Mouse (Mus musculus) layer of hippocampus, adult 8-10 months (tissue): Measurements from ENCODE around the gene Srebf1. TPM values are rescaled to one million over a fixed set of nuclear protein-coding genes. Genes with fewer than 3 reads are reported as not detected.

Experiments used
- DNase-seq, 2 experiments: peaks; one replicate each; pipeline ENCODE4 v3.0.0; 2022; ENCODE audit warnings: low spot score in 2 of 2
- total RNA-seq, 4 experiments: library from RNA; stranded (reverse); gene quantifications; 2 replicates each; pipeline ENCODE4 v1.2.4; 2022

Srebf1 gene
- 100 to 1,000 TPM in 2 of 4 experiments, 10 to 100 TPM in 2; 84.3 to 119 (median 101) TPM for total RNA-seq

DNA sequence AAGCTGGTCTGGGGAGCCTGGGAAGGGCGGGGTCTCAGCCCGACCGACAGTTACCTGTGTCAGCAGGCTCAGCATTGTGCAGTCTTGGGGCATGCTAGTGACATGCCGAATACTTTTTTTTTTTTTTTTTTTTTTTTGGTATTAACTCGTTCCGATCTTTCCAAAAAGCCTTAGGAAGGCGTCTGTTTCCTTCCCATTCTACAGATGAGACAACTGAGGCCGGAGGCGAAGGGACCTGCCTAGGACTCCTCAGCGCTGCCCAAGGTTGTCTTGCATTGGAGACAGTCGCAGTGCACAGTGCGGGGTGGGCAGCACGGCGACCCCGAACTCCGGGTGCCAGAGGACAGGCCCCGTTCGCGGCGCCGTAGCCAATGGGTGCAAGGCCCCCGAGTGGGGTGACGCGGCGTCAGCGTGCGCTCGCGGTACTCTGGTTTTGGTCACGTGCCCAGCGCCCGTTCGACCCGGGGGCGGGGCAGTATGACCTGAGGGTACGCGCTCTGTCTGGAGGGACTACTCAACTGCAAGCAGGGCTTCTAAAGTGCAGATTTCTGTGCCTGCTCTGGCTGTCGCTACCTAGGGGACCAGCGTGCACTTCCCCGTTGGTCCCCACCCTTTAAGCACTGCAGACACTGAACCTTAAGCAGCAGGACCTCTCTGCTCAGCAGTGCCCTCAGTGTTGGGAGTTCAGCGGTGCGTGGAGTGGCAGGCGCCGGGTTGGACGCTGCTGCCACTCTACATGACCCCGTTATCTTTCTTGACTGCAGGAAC, at the start of gene Srebf1:
TSS of gene Srebf1 (minus strand) at position 113 of the 768 bp plus-strand sequence.
- peak; percentile 63 to 72 for DNase-seq

DNA sequence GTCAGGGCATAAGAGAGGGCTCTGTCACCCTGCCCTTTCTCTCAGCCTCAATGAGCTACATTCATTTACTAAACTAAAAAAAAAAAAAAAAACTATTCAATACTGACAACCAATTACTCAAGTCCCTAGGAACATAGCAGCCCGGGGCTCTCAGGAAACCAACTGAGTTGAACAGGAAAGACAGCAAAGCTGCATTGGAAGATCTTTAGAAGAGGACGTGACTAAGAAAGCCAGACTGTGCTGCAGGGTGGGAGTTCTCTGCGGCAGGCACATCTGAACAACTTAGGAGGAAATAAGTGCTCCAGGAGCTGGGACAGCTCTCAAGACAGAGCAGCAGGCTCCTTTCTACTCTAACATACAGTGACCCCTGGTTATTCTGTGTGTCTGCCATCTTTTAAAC, 46.2 kb upstream of the Srebf1 start:
- no peak for DNase-seq

DNA sequence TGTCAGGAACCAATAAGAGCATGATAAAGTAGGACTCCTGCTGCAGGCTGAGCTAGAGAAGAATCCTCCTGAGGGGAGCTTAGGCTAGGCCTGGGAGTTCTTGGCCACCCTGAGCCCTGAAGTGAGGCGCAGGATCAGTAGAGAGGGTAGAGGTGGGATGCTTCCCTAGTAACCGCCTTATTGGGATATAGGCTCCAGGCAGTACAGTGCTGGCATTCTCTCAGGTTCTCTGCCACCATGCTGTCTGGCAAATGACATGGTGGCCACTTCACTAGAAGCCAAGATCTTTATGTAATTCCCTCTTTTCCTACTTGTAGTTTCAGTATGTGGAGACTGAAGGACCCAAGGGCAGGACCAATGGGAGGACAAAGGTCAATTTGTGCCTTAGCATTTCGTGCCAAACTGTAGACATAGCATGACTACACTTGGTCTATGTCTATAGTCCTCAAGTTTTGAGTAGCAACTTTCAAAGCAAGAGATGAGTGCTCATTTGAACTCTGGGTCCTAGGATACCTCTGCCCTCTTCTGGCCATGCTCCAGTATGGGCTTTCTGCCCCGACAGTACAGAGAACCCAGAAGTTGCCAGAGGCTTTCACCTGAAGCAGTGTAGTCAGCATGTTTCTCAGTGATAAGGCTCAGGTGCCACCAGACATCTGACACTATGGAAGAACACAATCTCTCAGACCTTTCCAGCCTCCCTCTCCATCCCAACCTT, 43.0 kb upstream of the Srebf1 start:
- DNase-seq, result no peak

- DNase-seq, result no peak
Measured at GRCm38 (mm10) chr11:60264651-60265050, 42.3 kb upstream of the Srebf1 start.

GRCm38 (mm10) chr11:60262396-60262795, 40.0 kb upstream of the Srebf1 start:
- no peak for DNase-seq

DNA sequence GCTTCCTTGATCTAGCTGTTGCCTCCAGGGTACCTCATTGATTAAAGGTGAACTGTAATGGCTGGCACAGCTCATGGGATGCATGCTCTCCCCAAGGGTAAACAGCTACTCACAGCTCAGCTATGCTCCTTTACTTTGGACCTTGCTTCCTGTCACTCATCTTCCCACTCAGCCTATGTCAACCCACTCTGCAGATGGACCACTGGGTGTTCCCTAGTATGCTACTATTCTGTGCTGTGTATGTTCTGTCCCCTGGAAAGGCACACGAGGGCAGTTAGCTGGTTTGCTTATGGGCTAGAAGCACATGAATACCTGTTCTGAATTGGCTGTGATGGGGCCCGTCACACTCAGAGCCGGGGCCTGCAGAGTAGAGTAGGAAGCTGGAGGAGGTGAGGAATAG, 38.4 kb upstream of the Srebf1 start:
- no peak for DNase-seq

DNA sequence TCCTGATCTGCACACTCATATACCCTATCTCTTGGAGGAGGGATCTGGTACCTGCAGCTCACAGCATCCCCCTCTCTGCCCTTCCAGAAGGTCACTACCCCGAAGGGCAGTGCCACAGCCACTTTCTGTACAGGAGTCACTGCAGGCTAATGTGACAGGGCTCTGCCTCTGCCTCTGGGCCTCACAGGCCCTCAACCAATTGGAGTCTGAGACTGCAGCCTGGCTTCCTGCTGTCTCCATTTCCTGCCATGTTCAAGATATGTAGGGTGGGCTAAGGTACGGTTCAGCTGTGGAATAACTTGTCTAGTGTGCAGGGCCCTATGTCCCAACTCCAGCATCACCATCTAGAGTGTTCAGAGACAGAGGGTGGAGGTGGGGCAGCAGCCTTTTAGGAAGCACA, 35.3 kb upstream of the Srebf1 start:
- DNase-seq, result no peak

DNA sequence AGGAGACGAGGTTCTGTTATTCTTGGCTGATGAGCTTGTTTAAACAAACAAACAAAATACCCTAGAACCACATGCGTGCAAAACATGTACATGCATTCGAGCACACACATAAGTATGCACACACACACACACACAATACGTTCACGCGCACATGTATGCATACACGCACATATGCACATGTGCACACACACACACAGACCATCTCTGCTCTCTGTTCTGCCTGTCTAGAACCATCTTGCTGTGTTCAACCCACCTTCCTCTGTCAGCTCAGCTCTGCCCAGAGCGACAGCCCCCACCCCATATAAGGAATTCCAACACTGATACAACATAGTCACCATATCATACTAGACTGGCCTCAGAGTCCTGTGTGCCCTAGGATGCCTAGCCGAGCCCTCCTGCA, 34.3 kb upstream of the Srebf1 start:
- no peak for DNase-seq

- DNase-seq, result peak; percentile 67 to 72
Measured at GRCm38 (mm10) chr11:60256176-60256681, 33.8 kb upstream of the Srebf1 start.

DNA sequence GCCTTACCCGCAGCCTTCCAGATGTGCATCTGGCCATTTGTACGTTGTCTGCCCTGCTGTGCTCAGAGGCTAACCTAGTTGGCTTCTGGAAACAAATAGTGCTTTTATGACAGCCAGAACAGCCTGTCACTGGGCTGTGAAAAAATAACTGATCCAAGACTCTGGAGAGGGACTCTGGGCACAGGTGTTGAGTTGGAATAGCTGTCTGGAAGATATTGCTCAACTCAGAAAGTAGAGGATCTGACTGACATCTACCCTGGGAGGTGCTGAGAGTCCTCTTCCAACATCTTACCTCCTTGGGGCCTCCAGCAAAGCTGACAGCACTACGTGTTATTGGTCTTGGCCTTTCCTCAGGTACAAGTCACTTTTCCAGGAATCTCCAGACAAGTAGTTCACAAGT, 33.3 kb upstream of the Srebf1 start:
- no peak for DNase-seq

GRCm38 (mm10) chr11:60255181-60255580, 32.8 kb upstream of the Srebf1 start:
- no peak for DNase-seq

DNA sequence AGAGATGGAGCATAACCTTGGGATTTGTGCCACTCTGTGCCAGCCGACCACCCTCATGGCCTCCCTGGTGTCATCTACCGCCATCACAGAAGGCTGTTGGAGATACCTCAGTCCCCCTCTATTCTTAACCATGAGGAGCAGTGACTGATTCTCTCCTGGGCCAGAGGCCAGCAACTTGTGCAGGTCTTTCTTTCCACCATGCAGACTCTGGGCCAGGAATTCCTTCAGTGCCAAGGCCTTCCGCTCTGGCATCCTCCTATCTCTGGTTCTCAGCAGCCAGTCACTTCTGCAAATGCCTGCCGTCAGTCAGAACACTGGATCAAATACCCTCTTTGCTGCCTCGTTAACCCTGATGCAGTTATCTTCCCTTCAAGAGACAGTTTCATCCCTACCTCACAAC, 31.9 kb upstream of the Srebf1 start:
- DNase-seq, result no peak

- DNase-seq, result no peak
Measured at GRCm38 (mm10) chr11:60253546-60253945, 31.2 kb upstream of the Srebf1 start.

- no peak for DNase-seq
Measured at GRCm38 (mm10) chr11:60250971-60251643, 28.7 kb upstream of the Srebf1 start.

- no peak for DNase-seq
Measured at GRCm38 (mm10) chr11:60249885-60250284, 27.5 kb upstream of the Srebf1 start.

DNA sequence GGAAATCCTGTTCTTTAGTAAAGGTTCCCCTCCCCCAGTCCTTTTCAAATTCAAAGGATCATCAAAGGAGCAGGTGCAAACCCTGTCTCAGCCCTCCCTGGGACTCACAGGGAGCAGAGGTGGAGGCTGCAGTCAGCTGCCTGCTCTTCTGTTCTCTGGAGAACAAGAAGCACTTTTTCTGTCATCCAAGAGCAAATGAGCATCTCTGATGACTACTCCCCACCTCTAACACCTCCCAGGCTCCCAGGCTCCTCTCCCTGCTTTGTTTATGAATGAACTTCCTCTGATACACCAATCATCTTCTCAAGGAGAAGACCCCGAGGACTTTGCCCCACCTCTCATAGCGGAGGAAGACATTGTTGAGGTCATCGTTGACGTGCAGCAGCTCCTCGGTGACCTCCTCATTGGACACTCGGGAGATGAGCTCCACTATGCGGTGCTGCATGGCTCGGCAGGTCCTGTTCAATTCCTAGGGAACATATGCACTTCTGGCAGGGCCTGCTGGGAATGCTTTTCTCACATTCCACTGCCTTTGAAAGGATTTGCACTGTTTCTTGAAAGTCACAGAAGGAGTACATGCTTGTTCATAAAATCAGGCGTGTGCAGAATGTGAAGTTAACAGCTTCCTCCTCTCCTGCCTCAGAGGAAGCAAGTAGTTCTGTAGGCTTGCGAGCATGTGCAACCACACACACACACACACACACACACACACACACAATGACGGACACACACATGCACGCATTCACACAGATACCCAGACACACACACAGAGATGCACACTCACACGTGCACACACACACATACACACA, 26.4 kb upstream of the Srebf1 start:
- DNase-seq, result no peak

DNA sequence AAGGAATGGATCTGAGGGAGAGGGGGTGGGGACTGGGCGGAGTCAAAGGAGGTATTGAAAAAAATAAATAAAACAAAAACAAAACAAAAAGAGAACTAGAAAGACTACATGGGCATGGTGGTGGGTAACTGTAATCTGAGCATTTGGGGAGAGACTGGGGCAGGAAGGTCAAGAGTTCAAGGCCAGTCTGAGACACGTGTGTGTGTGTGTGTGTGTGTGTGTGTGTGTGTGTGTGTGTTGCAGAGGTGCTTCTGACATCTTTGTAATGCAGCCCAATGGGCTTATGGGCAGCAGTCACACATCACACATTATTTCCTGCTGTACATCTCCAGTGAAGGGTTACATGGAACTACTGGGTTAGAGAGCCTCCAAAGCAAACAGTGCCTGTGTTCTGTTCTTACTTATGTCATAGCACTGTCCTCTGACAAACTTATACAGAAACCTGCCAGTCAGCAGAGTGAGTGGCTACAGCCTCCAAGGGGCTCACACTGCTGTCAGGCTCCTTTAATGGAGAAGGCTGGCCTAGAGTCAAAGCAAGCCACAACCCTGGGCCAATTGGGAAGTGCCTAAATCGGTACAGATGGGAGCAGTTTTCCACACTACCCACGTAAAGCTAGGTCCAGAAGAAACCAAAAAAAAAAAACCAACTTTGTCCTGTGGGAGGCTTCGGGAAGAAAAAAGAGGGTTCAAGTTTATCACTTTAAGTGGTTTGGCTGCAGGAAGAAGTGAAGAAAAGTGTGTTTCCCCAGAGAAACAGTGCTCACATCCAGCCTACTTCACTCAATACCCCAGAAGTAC, 25.6 kb upstream of the Srebf1 start:
- DNase-seq, result no peak

DNA sequence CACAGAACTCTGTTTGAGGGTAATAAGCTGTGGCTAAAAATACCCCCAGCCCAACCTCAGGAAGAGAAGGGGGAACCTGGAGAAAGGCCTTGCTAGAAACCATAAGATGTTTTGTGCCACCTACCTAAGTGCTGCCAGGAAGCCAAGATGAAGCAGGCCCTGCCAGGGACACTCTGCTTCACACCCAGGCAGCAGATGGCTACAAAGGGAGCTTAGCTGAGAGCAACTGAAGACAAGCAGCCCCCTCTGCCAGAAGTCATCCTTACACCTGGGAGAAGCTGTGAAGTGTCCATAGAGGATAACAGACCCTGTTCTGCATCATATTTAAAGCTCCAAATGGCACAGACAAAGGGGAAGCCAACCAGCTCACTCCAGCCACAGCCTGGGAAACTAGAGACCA, 23.7 kb upstream of the Srebf1 start:
- no peak for DNase-seq

DNA sequence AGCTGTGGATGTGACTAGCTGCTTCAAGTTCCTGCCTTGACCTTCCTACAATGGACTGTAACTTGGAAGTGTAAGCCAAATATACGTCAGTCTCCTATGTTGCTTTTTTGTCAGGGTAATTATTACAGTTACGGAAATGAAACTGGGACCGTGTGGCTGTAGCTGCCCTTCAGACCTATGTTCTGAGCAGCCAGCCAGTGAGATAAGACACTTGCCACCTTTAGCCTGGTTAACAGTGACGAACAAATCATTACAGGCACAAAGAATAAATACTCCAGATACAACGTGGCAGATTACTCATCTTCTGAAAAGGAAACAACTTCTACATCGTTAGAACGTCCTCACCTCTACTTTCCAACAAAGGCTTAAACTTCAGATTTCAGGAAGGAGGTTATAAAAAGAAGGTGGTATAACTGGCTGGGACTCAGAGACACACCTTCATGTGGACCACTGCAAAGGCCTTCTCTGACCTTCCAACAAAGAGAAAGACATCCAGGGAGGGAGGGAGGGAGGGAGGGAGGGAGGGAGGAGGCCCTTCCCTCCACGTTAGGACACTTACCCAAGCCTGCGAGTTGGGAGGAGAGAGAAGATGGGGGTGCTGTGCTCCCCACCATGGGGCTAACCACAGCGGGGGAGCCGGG, 22.2 kb upstream of the Srebf1 start:
- DNase-seq, result no peak

DNA sequence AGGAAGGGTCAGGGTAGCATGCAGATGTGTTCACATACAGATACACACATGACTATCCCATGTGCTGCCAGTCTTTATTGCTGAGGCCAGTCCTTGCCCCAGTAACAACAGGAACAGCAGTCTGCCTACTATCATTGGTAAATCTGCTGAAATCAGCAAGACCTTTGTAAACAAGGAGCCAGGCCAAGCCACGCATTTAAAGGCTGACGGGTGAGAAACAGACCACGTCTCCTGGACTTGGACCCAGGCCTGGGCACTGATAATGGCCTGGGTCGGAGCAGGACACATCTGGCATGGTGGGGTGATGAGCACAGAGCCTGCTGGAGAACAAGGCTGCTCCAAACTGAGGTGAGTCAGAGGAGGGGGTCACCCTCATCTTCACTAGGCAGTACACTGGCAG, 18.1 kb upstream of the Srebf1 start:
- no peak for DNase-seq
